Mouse (Mus musculus) heart, adult 8-10 months (tissue): ENCODE measurements around the gene Catsper4. TPM values are rescaled to one million over a fixed set of nuclear protein-coding genes. Genes with fewer than 3 reads are reported as not detected.

ENCODE experiments used
- DNase-seq: peaks from one replicate; pipeline ENCODE4 v3.0.0; 2022; ENCODE audit warnings: low spot score
- total RNA-seq, 4 experiments: library from RNA; stranded (reverse); gene quantifications; 2 replicates each; pipeline ENCODE4 v1.2.4; 2022

Gene Catsper4
- total RNA-seq, 4 experiments from 2014 or later, result 0.14 TPM; not detected in 3

DNA sequence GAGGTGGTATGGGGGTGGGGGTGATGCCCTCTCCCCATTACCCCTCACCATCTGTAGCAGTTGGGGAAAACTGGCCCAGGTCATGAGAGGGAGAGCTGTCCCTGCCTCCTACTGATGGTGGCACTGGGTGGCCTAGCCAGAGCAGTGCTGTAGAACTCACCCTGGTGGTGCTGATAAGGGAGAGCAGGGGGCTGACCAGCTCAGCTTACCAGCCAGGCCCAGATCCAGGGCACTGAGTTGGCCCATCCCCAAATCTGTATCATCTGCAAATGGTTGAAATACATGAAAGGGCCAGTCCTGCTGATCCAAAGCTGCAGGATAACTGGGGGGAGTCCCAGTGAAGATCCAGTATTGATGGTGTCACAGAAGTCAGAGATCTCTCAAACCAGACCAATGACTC lies 45.4 kb downstream of the Catsper4 start:
- DNase-seq, result no peak

DNA sequence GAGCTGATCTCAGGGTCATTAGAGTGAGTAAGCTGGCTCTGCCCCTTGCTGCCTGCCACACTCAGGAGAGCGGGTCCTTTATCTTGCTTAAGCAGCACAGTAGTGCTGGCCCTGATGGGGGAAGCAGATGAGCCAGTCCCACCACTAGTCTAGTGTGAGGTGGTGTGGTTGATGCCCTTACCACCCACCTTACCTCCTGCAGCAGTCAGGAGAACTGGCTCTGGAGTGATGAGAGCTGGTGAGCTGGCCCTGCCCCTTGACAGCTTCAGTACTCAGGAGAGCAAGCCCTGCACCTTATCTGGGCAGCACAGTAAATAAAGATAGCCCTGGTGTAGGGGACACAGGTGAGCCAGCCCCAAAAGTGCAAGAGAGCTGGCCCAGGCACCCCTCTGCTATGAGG lies 46.1 kb downstream of the Catsper4 start:
- no peak for DNase-seq

DNA sequence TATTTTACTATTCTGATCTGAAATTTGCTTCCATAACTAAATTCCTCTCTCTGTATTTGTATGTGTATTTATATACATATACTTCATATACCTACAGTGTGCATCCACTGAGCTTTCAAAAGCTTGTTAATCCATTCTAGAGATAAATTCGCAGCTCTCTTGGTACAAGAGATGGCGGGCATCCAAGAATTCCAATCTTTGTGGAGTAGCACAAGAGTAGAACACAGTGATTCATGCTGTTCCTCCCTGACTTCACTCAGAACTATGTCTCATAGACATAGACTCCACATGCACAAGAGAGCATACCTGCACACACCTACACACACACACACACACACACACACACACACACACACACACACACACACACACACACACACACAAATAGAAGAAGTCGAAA lies 54.8 kb downstream of the Catsper4 start:
- DNase-seq, result no peak

DNA sequence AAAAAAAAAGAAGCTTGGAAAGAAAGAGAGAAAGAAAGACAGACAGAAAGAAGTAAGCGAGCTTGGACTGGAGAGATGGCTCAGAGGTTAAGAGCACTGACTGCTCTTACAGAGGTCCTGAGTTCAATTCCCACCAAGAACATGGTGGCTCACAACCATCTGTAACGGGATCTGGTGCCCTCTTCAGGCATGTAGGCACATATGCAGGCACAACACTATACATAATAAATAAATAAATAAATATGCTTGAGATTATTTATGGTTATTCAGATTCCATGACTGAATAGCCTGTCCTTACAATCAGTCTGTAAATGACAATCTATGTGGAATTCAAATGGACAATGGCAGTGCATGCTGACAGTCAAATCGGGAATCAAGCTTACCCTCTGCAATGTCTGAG lies 60.3 kb downstream of the Catsper4 start:
- DNase-seq, result no peak

GRCm38 (mm10) chr4:134165548-134166465 lies 61.4 kb downstream of the Catsper4 start:
- DNase-seq, result no peak

DNA sequence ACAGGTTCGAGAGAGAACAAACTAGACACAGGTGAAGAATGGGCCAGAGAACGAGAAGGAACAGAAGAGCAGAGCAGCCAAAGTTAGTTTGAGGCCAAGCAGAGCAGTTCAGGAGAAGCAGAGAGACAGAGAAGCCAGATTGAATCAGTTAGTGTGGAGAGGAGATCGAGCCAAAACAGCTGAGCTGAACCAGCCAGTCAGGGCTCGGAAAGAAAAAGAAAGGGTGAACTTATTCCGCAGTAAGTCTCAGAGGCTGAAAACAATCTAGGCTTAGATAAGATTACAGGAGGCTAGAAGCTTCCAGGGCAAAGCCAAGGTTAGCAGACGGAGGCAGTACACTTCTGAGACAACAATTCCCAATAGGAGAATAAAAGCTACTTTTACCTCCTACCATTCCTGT lies 62.2 kb downstream of the Catsper4 start:
- peak; percentile 40 for DNase-seq

GRCm38 (mm10) chr4:134164591-134164990 lies 62.6 kb downstream of the Catsper4 start:
- DNase-seq, result no peak

Other genes with a start within 250 kb of the Catsper4 start
- 10 to 100 TPM; 33.6 to 44.8 (median 36.3) TPM for gene Dhdds, start 226.5 kb downstream of the Catsper4 start, total RNA-seq
- gene Lin28a, start 208.5 kb downstream of the Catsper4 start, total RNA-seq, result not detected
- not detected for gene Zfp683, start 173.5 kb downstream of the Catsper4 start, total RNA-seq
- under 1 TPM in 1 of 4 experiments, not detected in 3; 0.50 TPM for gene Crybg2, start 166.6 kb downstream of the Catsper4 start, total RNA-seq
- gene Cd52, start 132.3 kb downstream of the Catsper4 start, total RNA-seq, result 1 to 10 TPM; 1.6 to 4.8 (median 2.7) TPM
- gene Ubxn11, start 124.8 kb downstream of the Catsper4 start, total RNA-seq, result 1 to 10 TPM; 1.5 to 3.5 (median 2.5) TPM
- gene Sh3bgrl3, start 98.6 kb downstream of the Catsper4 start, total RNA-seq, result 10 to 100 TPM; 31.3 to 41.3 (median 35.0) TPM
- 10 to 100 TPM; 58.4 to 62.7 (median 60.5) TPM for gene Cep85, start 40.3 kb downstream of the Catsper4 start, total RNA-seq
- not detected for gene Gm7534, start 24.4 kb downstream of the Catsper4 start, total RNA-seq
- 1 to 10 TPM; 7.5 to 9.2 (median 8.5) TPM for gene Cnksr1, start 11.0 kb upstream of the Catsper4 start, total RNA-seq
- not detected for gene E130218I03Rik, start 16.3 kb upstream of the Catsper4 start, total RNA-seq
- 1 to 10 TPM; 3.8 to 4.3 (median 4.0) TPM for gene Zfp593, start 18.2 kb upstream of the Catsper4 start, total RNA-seq
- gene Gm30191, start 19.6 kb upstream of the Catsper4 start, total RNA-seq, result not detected
- gene Grrp1, start 26.7 kb upstream of the Catsper4 start, total RNA-seq, result 1 to 10 TPM; 6.1 to 8.0 (median 7.3) TPM
- gene Pdik1l, start 60.5 kb upstream of the Catsper4 start, total RNA-seq, result 1 to 10 TPM; 6.2 to 7.6 (median 6.7) TPM
- gene Trim63, start 87.7 kb upstream of the Catsper4 start, total RNA-seq, result 100 to 1,000 TPM; 164 to 261 (median 195) TPM
- under 1 TPM; 0.32 to 0.94 (median 0.55) TPM for gene Slc30a2, start 115.8 kb upstream of the Catsper4 start, total RNA-seq
- 10 to 100 TPM; 20.5 to 28.9 (median 23.9) TPM for gene Extl1, start 156.5 kb upstream of the Catsper4 start, total RNA-seq
- gene Pafah2, start 168.9 kb upstream of the Catsper4 start, total RNA-seq, result 10 to 100 TPM in 1 of 4 experiments, 1 to 10 TPM in 3; 6.8 to 10.7 (median 9.1) TPM
- 10 to 100 TPM; 20.8 to 26.2 (median 22.0) TPM for gene Stmn1, start 240.9 kb upstream of the Catsper4 start, total RNA-seq